Mouse (Mus musculus) stomach, postnatal 0 days (tissue): ENCODE measurements at regions not wholly inside any gene's neighbourhood (a gene's known extent, or its start where the extent isn't known, plus 50 kb on each side); places are given as distances from the start of the nearest gene placed in this dataset.

Experiments used
- CTCF ChIP-seq: IDR thresholded peaks from 2 replicates; pipeline ENCODE4 v1.5.1; 2016; ENCODE audit warnings: antibody characterized with exemption, low read depth, mild to moderate bottlenecking, moderate library complexity
- EP300 ChIP-seq: optimal IDR thresholded peaks from 2 replicates; pipeline ENCODE3; 2016; ENCODE audit warnings: antibody characterized with exemption

- TF ChIP-seq CTCF (no peak), EP300 (no peak)
These were observed 253.1 kb downstream of the Ankrd50 start for GRCm38 (mm10) chr3:38231506-38231905.
